Mouse (Mus musculus): ENCODE results near the gene Gtf2e1. TPM values are rescaled to one million over a fixed set of nuclear protein-coding genes. Genes with fewer than 3 reads are reported as not detected.

Gtf2e1 gene
- 32.7 TPM for polyA plus RNA-seq (2014; fragmentation: Illumina TruSeq; extraction: RNeasy Lipid Tissue Mini Kit (QIAGEN cat#74804); ENCODE audit: low read depth, low replicate concordance)

GRCm38 (mm10) chr16:37539611-37540580 lies at the start of gene Gtf2e1, which contains the start of gene Rabl3:
Gene Gtf2e1 (minus strand): TSS chr16:37539789.
Gene Rabl3 (plus strand): TSS chr16:37539885.

GRCm38 (mm10) chr16:37579994-37580393 lies 40.4 kb upstream of the Gtf2e1 start, which contains the start of gene Hgd:
Gene Hgd (plus strand): TSS chr16:37580153.

Other genes with a start within 250 kb of the Gtf2e1 start
- gene Stxbp5l, start 154.8 kb downstream of the Gtf2e1 start, polyA plus RNA-seq (2014; fragmentation: Illumina TruSeq; extraction: RNeasy Lipid Tissue Mini Kit (QIAGEN cat#74804); ENCODE audit: low read depth, low replicate concordance) = 4.8 TPM
- 32.2 TPM for gene Rabl3, start 96 bp upstream of the Gtf2e1 start, polyA plus RNA-seq (2014; fragmentation: Illumina TruSeq; extraction: RNeasy Lipid Tissue Mini Kit (QIAGEN cat#74804); ENCODE audit: low read depth, low replicate concordance)
- gene Hgd, start 40.4 kb upstream of the Gtf2e1 start, polyA plus RNA-seq (2014; fragmentation: Illumina TruSeq; extraction: RNeasy Lipid Tissue Mini Kit (QIAGEN cat#74804); ENCODE audit: low read depth, low replicate concordance) = 0.69 TPM
- gene Ndufb4, start 114.7 kb upstream of the Gtf2e1 start, polyA plus RNA-seq (2014; fragmentation: Illumina TruSeq; extraction: RNeasy Lipid Tissue Mini Kit (QIAGEN cat#74804); ENCODE audit: low read depth, low replicate concordance) = 129 TPM
- gene Fstl1, start 237.1 kb upstream of the Gtf2e1 start, polyA plus RNA-seq (2014; fragmentation: Illumina TruSeq; extraction: RNeasy Lipid Tissue Mini Kit (QIAGEN cat#74804); ENCODE audit: low read depth, low replicate concordance) = 8.6 TPM